Mouse (Mus musculus): ENCODE measurements around the gene Gpr27. TPM values are rescaled to one million over a fixed set of nuclear protein-coding genes. Genes with fewer than 3 reads are reported as not detected.

The Gpr27 gene
- 5.5 TPM for polyA plus RNA-seq (2014; fragmentation: Illumina TruSeq; extraction: RNeasy Lipid Tissue Mini Kit (QIAGEN cat#74804); ENCODE audit: low read depth, low replicate concordance)

DNA sequence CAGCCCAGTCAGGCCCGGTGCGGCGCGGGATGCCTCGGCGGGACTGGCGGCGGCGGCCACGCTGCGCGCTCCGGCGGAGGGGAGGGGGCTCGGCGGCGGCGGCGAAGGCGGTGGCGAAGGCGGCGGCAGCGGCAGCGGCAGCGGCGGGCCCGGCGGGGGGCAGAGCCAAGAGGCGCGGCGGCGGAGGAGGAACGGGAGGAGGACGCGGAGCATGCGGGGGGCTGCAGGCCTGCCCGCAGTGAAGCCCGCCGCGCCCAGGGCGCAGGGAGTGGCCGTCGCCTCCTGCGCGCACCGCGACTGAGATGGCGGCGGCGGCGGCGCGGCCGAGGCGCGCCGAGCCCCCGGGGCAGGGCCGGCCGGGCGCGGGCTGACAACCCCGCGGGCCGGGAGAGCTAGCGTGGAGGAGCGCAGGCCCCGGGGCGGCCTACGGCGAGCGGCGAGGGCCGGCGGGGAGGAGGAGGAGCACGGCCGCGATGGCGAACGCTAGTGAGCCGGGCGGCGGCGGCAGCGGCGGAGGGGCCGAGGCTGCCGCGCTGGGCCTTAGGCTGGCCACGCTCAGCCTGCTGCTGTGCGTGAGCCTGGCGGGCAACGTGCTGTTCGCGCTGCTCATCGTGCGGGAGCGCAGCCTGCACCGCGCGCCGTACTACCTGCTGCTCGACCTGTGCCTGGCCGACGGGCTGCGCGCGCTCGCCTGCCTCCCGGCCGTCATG lies at the start of gene Gpr27:
TSS of gene Gpr27 (plus strand) at position 474 of the 710 bp plus-strand sequence.

DNA sequence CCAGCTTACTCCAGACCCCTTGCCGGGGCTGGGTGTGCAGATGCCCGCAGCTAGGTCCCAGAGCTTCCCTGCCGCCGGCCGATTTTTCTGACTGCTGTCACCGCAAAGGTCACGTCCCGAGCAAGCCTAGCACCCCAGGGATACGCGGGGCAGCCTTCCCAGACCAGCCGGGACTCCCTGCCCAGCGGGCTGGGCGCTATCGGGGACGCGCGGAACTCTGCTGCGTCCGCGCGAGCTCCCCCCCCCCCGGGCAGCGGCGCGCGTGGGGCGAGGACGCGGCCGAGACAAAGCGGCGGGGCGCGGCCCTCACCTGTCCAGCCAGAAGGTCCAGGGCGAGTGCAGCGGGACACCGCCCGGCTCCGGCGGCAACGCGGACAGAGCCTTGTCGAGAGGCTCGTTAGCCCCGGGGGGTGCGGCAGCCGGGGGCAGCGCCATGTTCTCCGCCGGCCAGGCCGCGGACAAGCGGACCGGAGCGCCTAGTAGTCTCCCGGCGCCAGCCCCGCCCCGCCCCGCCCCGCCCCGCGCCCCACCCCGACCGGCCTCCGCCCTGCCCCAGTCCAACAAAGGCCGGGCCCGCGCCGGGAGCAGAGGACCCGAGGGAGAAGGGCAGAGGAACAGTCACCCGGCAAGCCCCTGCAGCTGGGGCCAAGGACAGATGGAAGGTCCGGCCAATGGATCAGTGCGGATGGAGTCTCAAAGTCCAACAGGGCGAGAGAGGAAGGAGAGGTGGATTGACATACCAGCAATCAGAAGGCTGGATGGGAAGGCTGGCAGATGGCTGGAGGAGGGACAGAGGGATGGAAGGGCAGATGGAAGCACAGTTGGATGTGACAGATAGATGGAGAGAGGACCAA lies 25.9 kb upstream of the Gpr27 start, which contains the start of the genes Eif4e3 and Gm20696:
TSS of gene Eif4e3 (minus strand) at position 454 of the 854 bp plus-strand sequence.
TSS of gene Gm20696 (minus strand) at position 480 of the 854 bp plus-strand sequence.

GRCm38 (mm10) chr6:99725971-99726561 lies 33.6 kb downstream of the Gpr27 start, which contains the start of gene Prok2:
Gene Prok2, minus strand, starts transcription at chr6:99726392.

Other genes starting within 250 kb of the Gpr27 start
- 17.1 TPM for gene Foxp1, start 170.0 kb upstream of the Gpr27 start, polyA plus RNA-seq (2014; fragmentation: Illumina TruSeq; extraction: RNeasy Lipid Tissue Mini Kit (QIAGEN cat#74804); ENCODE audit: low read depth, low replicate concordance)
- 45.0 TPM for gene Eif4e3, start 25.9 kb upstream of the Gpr27 start, polyA plus RNA-seq (2014; fragmentation: Illumina TruSeq; extraction: RNeasy Lipid Tissue Mini Kit (QIAGEN cat#74804); ENCODE audit: low read depth, low replicate concordance)
- gene Gm20696, start 25.9 kb upstream of the Gpr27 start, polyA plus RNA-seq (2014; fragmentation: Illumina TruSeq; extraction: RNeasy Lipid Tissue Mini Kit (QIAGEN cat#74804); ENCODE audit: low read depth, low replicate concordance), result not detected
- not detected for gene Prok2, start 33.7 kb downstream of the Gpr27 start, polyA plus RNA-seq (2014; fragmentation: Illumina TruSeq; extraction: RNeasy Lipid Tissue Mini Kit (QIAGEN cat#74804); ENCODE audit: low read depth, low replicate concordance)